ENCODE assay signal across 10 mouse cellular contexts in the genomic region with DNA sequence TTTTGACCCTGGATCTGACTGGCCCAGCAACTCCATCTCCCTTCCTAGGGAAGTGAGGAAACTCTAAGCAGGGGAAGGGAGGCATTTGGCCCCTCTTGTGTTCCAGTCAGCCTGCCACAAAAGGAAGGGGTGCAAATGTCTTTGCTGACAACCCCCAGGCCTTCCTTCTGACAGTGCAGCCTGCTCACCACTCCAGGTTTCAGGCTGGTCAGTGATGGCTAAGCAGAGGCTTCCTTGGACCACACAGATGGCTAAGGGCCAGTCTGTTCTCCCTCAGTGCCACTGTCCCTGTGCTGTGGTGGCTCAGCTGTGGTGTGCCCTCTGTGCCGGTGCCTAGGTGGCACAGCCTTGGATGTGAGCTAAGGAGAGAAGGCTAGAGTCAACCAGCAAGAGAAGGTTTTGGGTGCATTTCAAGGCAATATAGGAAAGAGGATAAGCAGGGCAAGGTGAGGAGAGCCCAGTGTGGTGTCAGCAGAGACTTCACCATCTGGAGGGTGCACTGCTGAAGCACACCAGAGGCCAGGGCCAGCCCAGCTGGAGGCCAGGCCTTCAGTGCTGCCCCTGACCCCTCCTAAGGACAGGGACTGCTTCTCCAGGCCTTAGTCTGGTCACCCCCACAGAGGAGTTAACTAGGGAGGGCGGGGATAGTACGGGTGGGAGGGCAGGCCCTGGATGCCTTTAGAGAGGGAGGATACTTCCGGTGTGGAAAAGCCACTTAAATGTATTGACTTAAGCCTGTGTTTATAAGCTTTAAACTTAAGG. TPM values are rescaled to one million over a fixed set of nuclear protein-coding genes. Genes with fewer than 3 reads are reported as not detected.
A peak's percentile ranks its signal among the peaks of the same experiment; 100 is the strongest.
DNase-seq lines count a peak whose midpoint lies in the region; ATAC-seq and TF ChIP-seq lines count a peak whose summit lies in the region.
"Had no signal": no experiment of that assay in that cellular context is flagged by ENCODE, and none has a peak within 500 bp of the region (broad histone marks: within the 10 kb centered on the region; RNA-seq: fewer than 3 reads in every experiment).

No protein-coding gene starts in this region.

- no peak overlapping the region for H3K9ac ChIP-seq in intestine, embryonic 15.5 days
- no peak overlapping the region for H3K9ac ChIP-seq in intestine, postnatal 0 days (ENCODE audit: low read depth, low read length)
- H3K9ac ChIP-seq in midbrain, embryonic 13.5 days (replicated peaks): 0 out of 2 replicates have a peak overlapping the region, but pooled peaks have one; percentile 3
- no peak overlapping the region for H3K9ac ChIP-seq in midbrain, embryonic 16.5 days (ENCODE audit: low read depth, low read length)
- no peak overlapping the region for H3K9ac ChIP-seq in stomach, postnatal 0 days (ENCODE audit: low read length)
- H3K9ac ChIP-seq: limb, embryonic 12.5 days had no signal

- no peak overlapping the region for H3K27ac ChIP-seq in intestine, embryonic 15.5 days
- H3K27ac ChIP-seq in intestine, postnatal 0 days (ENCODE audit: low read depth, low read length): no peak overlapping the region
- H3K27ac ChIP-seq in midbrain, embryonic 13.5 days: no peak overlapping the region
- no peak overlapping the region for H3K27ac ChIP-seq in midbrain, embryonic 16.5 days (ENCODE audit: low read length)
- 0 out of 2 replicates have a peak overlapping the region, but pooled peaks have one; percentile 30 for H3K27ac ChIP-seq in stomach, postnatal 0 days (replicated peaks)
- H3K27ac ChIP-seq: limb, embryonic 12.5 days had no signal

- H3K4me2 ChIP-seq in intestine, embryonic 15.5 days (replicated peaks): no peak overlapping the region
- no peak overlapping the region for H3K4me2 ChIP-seq in intestine, postnatal 0 days (replicated peaks; ENCODE audit: low read depth)
- no peak overlapping the region for H3K4me2 ChIP-seq in midbrain, embryonic 13.5 days (replicated peaks)
- H3K4me2 ChIP-seq in midbrain, embryonic 16.5 days (ENCODE audit: low read length): no peak overlapping the region
- H3K4me2 ChIP-seq in stomach, postnatal 0 days (replicated peaks; ENCODE audit: low read depth): no peak overlapping the region
- H3K4me2 ChIP-seq: limb, embryonic 12.5 days had no signal

- peak; percentile 50 for DNase-seq in adrenal gland, adult 8-10 months
- DNase-seq in adrenal gland, postnatal 25 days: no peak
- peak; percentile 14 for DNase-seq in stomach, postnatal 0 days (ENCODE audit: low spot score)
- no peak for DNase-seq in cerebellum, adult 18-20 months

- no peaks in the 10 kb centered on the region for H3K9me3 ChIP-seq in intestine, embryonic 15.5 days
- H3K9me3 ChIP-seq in intestine, postnatal 0 days (ENCODE audit: control insufficient read depth): no peaks in the 10 kb centered on the region
- no peaks in the 10 kb centered on the region for H3K9me3 ChIP-seq in midbrain, embryonic 13.5 days
- H3K9me3 ChIP-seq in midbrain, embryonic 16.5 days (replicated peaks; ENCODE audit: control insufficient read depth, low read length, poor library complexity, severe bottlenecking): no peaks in the 10 kb centered on the region
- no peaks in the 10 kb centered on the region for H3K9me3 ChIP-seq in stomach, postnatal 0 days (ENCODE audit: control insufficient read depth, low read length)
- H3K9me3 ChIP-seq: limb, embryonic 12.5 days had no signal

- WGBS in intestine, embryonic 15.5 days: 48% methylated on average over 4 of the region's 4 CpGs
- WGBS in intestine, postnatal 0 days: 63% methylated on average over 4 of the region's 4 CpGs
- WGBS in midbrain, embryonic 13.5 days: 67% methylated on average over 4 of the region's 4 CpGs
- 61% methylated on average over 4 of the region's 4 CpGs for WGBS in midbrain, embryonic 16.5 days
- 45% methylated on average over 4 of the region's 4 CpGs for WGBS in stomach, postnatal 0 days

- no peaks in the 10 kb centered on the region for H3K27me3 ChIP-seq in intestine, embryonic 15.5 days (replicated peaks)
- H3K27me3 ChIP-seq in intestine, postnatal 0 days (replicated peaks; ENCODE audit: control insufficient read depth, insufficient read depth, low read length): no peaks in the 10 kb centered on the region
- 0 out of 2 replicates have a peak, but pooled peaks cover 3% of the 10 kb centered on the region for H3K27me3 ChIP-seq in midbrain, embryonic 13.5 days
- no peaks in the 10 kb centered on the region for H3K27me3 ChIP-seq in midbrain, embryonic 16.5 days (ENCODE audit: control insufficient read depth, insufficient read depth, low read depth, low read length)
- no peaks in the 10 kb centered on the region for H3K27me3 ChIP-seq in stomach, postnatal 0 days (ENCODE audit: control insufficient read depth, insufficient read depth, low read length)

- TF ChIP-seq CTCF in intestine, postnatal 0 days (IDR thresholded peaks at IDR 0.05; ENCODE audit: low read depth): no peak
- no peak for TF ChIP-seq CTCF in stomach, postnatal 0 days (IDR thresholded peaks at IDR 0.05; ENCODE audit: low read depth)

- no peaks in the 10 kb centered on the region for H3K36me3 ChIP-seq in intestine, embryonic 15.5 days
- H3K36me3 ChIP-seq in intestine, postnatal 0 days (ENCODE audit: control insufficient read depth, insufficient read depth): no peaks in the 10 kb centered on the region
- no peaks in the 10 kb centered on the region for H3K36me3 ChIP-seq in midbrain, embryonic 13.5 days
- H3K36me3 ChIP-seq in midbrain, embryonic 16.5 days (ENCODE audit: control insufficient read depth, insufficient read depth, low read length): no peaks in the 10 kb centered on the region
- H3K36me3 ChIP-seq in stomach, postnatal 0 days (ENCODE audit: control insufficient read depth, insufficient read depth, low read length): no peaks in the 10 kb centered on the region
- H3K36me3 ChIP-seq: limb, embryonic 12.5 days had no signal

- no peak overlapping the region for H3K4me3 ChIP-seq in intestine, embryonic 15.5 days (replicated peaks)
- no peak overlapping the region for H3K4me3 ChIP-seq in intestine, postnatal 0 days (ENCODE audit: low read depth, low read length)
- H3K4me3 ChIP-seq in midbrain, embryonic 13.5 days (replicated peaks): no peak overlapping the region
- no peak overlapping the region for H3K4me3 ChIP-seq in midbrain, embryonic 16.5 days (ENCODE audit: low read depth, low read length)
- no peak overlapping the region for H3K4me3 ChIP-seq in stomach, postnatal 0 days (ENCODE audit: low read depth, low read length)
- H3K4me3 ChIP-seq: limb, embryonic 12.5 days had no signal

- no peak for TF ChIP-seq EP300 in stomach, postnatal 0 days (optimal IDR thresholded peaks at IDR 0.05)

- ATAC-seq in intestine, embryonic 15.5 days: 0 out of 2 replicates have a peak, but pooled peaks have one; percentile 25
- no peak for ATAC-seq in intestine, postnatal 0 days
- ATAC-seq in midbrain, embryonic 13.5 days: no peak
- no peak for ATAC-seq in midbrain, embryonic 16.5 days
- ATAC-seq in stomach, postnatal 0 days (ENCODE audit: low FRiP score, low TSS enrichment): 0 out of 2 replicates have a peak, but pooled peaks have one; percentile 22

- H3K4me1 ChIP-seq in intestine, embryonic 15.5 days (replicated peaks): peaks cover 6% of the 10 kb centered on the region; the same call in 1 of the 2 replicates
- H3K4me1 ChIP-seq in intestine, postnatal 0 days (replicated peaks; ENCODE audit: control insufficient read depth, insufficient read depth, low read length): no peaks in the 10 kb centered on the region
- no peaks in the 10 kb centered on the region for H3K4me1 ChIP-seq in midbrain, embryonic 13.5 days (replicated peaks)
- H3K4me1 ChIP-seq in midbrain, embryonic 16.5 days (ENCODE audit: control insufficient read depth, insufficient read depth, low read length): no peaks in the 10 kb centered on the region
- H3K4me1 ChIP-seq in stomach, postnatal 0 days (replicated peaks; ENCODE audit: control insufficient read depth, insufficient read depth): peaks cover 6% of the 10 kb centered on the region
- H3K4me1 ChIP-seq: limb, embryonic 12.5 days had no signal

RNA-seq across cellular contexts. Expression of gene Ephx1, which starts 10.4 kb away (rescaled TPM):
- total RNA-seq in adrenal gland, adult 8-10 months (2022): 100 to 1,000 TPM; 324 to 382 (median 360) TPM
- total RNA-seq in adrenal gland, postnatal 25 days (2021): 95.7 and 112 TPM in 2 replicates
- 3.6 and 4.0 TPM in 2 replicates for polyA plus RNA-seq in intestine, embryonic 15.5 days (2015; fragmentation: Nextera tagmentation; extraction: Ambion mirVana)
- 4.3 and 4.9 TPM in 2 replicates for polyA plus RNA-seq in intestine, postnatal 0 days (2015; fragmentation: Nextera tagmentation; extraction: Ambion mirVana)
- polyA plus RNA-seq in midbrain, embryonic 13.5 days (2015; fragmentation: Nextera tagmentation; extraction: Ambion mirVana): 2.0 and 2.6 TPM in 2 replicates
- polyA plus RNA-seq in midbrain, embryonic 16.5 days (2015; fragmentation: Nextera tagmentation; extraction: Ambion mirVana): 5.7 and 8.2 TPM in 2 replicates
- polyA plus RNA-seq in stomach, postnatal 0 days (2015; fragmentation: Nextera tagmentation; extraction: Ambion mirVana): 30.0 and 32.2 TPM in 2 replicates

RNA-seq across cellular contexts. Expression of gene 9130409I23Rik, which starts 40.7 kb away (rescaled TPM):
- not detected for total RNA-seq in adrenal gland, adult 8-10 months (2022)
- total RNA-seq in adrenal gland, postnatal 25 days (2021): not detected in 2 replicates
- polyA plus RNA-seq in intestine, embryonic 15.5 days (2015; fragmentation: Nextera tagmentation; extraction: Ambion mirVana): not detected in 2 replicates
- polyA plus RNA-seq in intestine, postnatal 0 days (2015; fragmentation: Nextera tagmentation; extraction: Ambion mirVana): 0.09 TPM in 1 of 2 replicates, not detected in the other
- 0.08 TPM in 1 of 2 replicates, not detected in the other for polyA plus RNA-seq in midbrain, embryonic 13.5 days (2015; fragmentation: Nextera tagmentation; extraction: Ambion mirVana)
- 0.17 TPM in 1 of 2 replicates, not detected in the other for polyA plus RNA-seq in midbrain, embryonic 16.5 days (2015; fragmentation: Nextera tagmentation; extraction: Ambion mirVana)
- polyA plus RNA-seq in stomach, postnatal 0 days (2015; fragmentation: Nextera tagmentation; extraction: Ambion mirVana): 0.28 and 0.72 TPM in 2 replicates
- polyA plus RNA-seq: brain, embryonic 14.5 days; limb, embryonic 12.5 days had no signal

Comparison
In these comparisons a context has a peak if more than half of its experiments do, and no peak if none do; other contexts are left out.
1. DNase-seq: peak in adrenal gland, adult 8-10 months (single experiment) and stomach, postnatal 0 days (single experiment); none in adrenal gland, postnatal 25 days (single experiment) and cerebellum, adult 18-20 months (0 of 2).
2. ATAC-seq: peak in intestine, embryonic 15.5 days (single experiment) and stomach, postnatal 0 days (single experiment); none in intestine, postnatal 0 days (single experiment), midbrain, embryonic 13.5 days (single experiment) and midbrain, embryonic 16.5 days (single experiment).